Mouse (Mus musculus) MEL (cell line): Measurements from ENCODE around the gene Lrrc8a. TPM values are rescaled to one million over a fixed set of nuclear protein-coding genes. Genes with fewer than 3 reads are reported as not detected.

Experiments used
- DNase-seq: peaks from one replicate; pipeline ENCODE4 v3.0.0; 2011; ENCODE audit warnings: low read depth, low spot score
- H3K27ac ChIP-seq: 2 replicates; pipeline ENCODE4 v1.5.1; 2012; ENCODE audit warnings: low read depth, mild to moderate bottlenecking, control low read depth, low read length, moderate library complexity; ENCODE audit not compliant: control insufficient read depth
- H3K27me3 ChIP-seq, 2 experiments: fragments of 150-350 bp in 1 of 2; sonication (generic) in 1 of 2; 2 replicates each; pipeline ENCODE4 v1.6.1; 2012; ENCODE audit warnings: low read length in 2 of 2, mild to moderate bottlenecking in 2 of 2, improper control_type of control experiment in 1 of 2, moderate library complexity in 1 of 2; ENCODE audit not compliant: insufficient read depth in 2 of 2, control insufficient read depth in 1 of 2
- H3K36me3 ChIP-seq, 2 experiments: 2 replicates each; pipeline ENCODE4 v1.6.1; 2012 to 2014; ENCODE audit warnings: low read length in 2 of 2, improper control_type of control experiment in 1 of 2, inconsistent platforms in 1 of 2, mild to moderate bottlenecking in 1 of 2; ENCODE audit not compliant: insufficient read depth in 2 of 2, control insufficient read depth in 1 of 2
- H3K4me1 ChIP-seq, 2 experiments: fragments of 150-350 bp in 1 of 2; sonication (generic) in 1 of 2; 2 replicates each; pipeline ENCODE4 v1.6.1; 2012; ENCODE audit warnings: low read length in 2 of 2, improper control_type of control experiment in 1 of 2, mild to moderate bottlenecking in 1 of 2; ENCODE audit not compliant: insufficient read depth in 2 of 2, control insufficient read depth in 1 of 2
- H3K4me3 ChIP-seq, 2 experiments: fragments of 150-350 bp in 1 of 2; sonication (generic) in 1 of 2; 2 replicates each; pipeline ENCODE4 v1.5.1; 2012; ENCODE audit warnings: low read depth in 2 of 2, low read length in 2 of 2, mild to moderate bottlenecking in 2 of 2, moderate library complexity in 2 of 2, control low read depth in 1 of 2, improper control_type of control experiment in 1 of 2; ENCODE audit not compliant: control insufficient read depth in 1 of 2, insufficient read depth in 1 of 2
- H3K79me2 ChIP-seq: 2 replicates; pipeline ENCODE4 v1.6.1; 2012; ENCODE audit warnings: mild to moderate bottlenecking, low read length, moderate library complexity; ENCODE audit not compliant: control insufficient read depth, poor library complexity, insufficient read depth
- H3K9ac ChIP-seq: 2 replicates; pipeline ENCODE4 v1.6.1; 2012; ENCODE audit warnings: low read depth, mild to moderate bottlenecking, control low read depth, low read length, moderate library complexity; ENCODE audit not compliant: control insufficient read depth, poor library complexity, severe bottlenecking
- H3K9me3 ChIP-seq: fragments of 150-350 bp; sonication (generic); replicated peaks from 2 replicates; pipeline ENCODE4 v1.6.1; 2012; ENCODE audit warnings: mild to moderate bottlenecking, low read length, improper control_type of control experiment, moderate library complexity; ENCODE audit not compliant: insufficient read depth
- CHD2 ChIP-seq: IDR thresholded peaks from 2 replicates; pipeline ENCODE4 v1.6.1; 2011; ENCODE audit warnings: low read length, improper control_type of control experiment
- E2F4 ChIP-seq: IDR thresholded peaks from 2 replicates; pipeline ENCODE4 v1.6.1; 2011; ENCODE audit warnings: low read depth, low read length, improper control_type of control experiment, borderline replicate concordance
- ELF1 ChIP-seq: IDR thresholded peaks from 2 replicates; pipeline ENCODE4 v1.6.1; 2014; ENCODE audit warnings: low read depth, mild to moderate bottlenecking, inconsistent platforms, low read length, improper control_type of control experiment, moderate library complexity
- EP300 ChIP-seq, 2 experiments: IDR thresholded peaks; 2 replicates each; pipeline ENCODE4 v1.6.1; 2011; ENCODE audit warnings: improper control_type of control experiment in 2 of 2, low read length in 2 of 2, low read depth in 1 of 2, mild to moderate bottlenecking in 1 of 2
- GABPA ChIP-seq: IDR thresholded peaks from 2 replicates; pipeline ENCODE4 v1.6.1; 2012; ENCODE audit warnings: low read depth, mild to moderate bottlenecking, inconsistent platforms, low read length, improper control_type of control experiment, moderate library complexity
- GATA1 ChIP-seq: IDR thresholded peaks from 2 replicates; pipeline ENCODE4 v1.6.1; 2011; ENCODE audit warnings: low read depth, low read length, improper control_type of control experiment
- MAFK ChIP-seq: IDR thresholded peaks from 2 replicates; pipeline ENCODE4 v1.6.1; 2011; ENCODE audit warnings: low read depth, mild to moderate bottlenecking, low read length, improper control_type of control experiment, borderline replicate concordance
- MAX ChIP-seq: IDR thresholded peaks from 2 replicates; pipeline ENCODE4 v1.6.1; 2011; ENCODE audit warnings: low read length, improper control_type of control experiment
- MAZ ChIP-seq: IDR thresholded peaks from 2 replicates; pipeline ENCODE4 v1.6.1; 2012; ENCODE audit warnings: low read depth, mild to moderate bottlenecking, inconsistent platforms, low read length, improper control_type of control experiment
- MYB ChIP-seq: IDR thresholded peaks from 2 replicates; pipeline ENCODE4 v1.6.1; 2011; ENCODE audit warnings: mild to moderate bottlenecking, low read depth, low read length, improper control_type of control experiment
- NELFE ChIP-seq: IDR thresholded peaks from 2 replicates; pipeline ENCODE4 v1.6.1; 2011; ENCODE audit warnings: low read depth, low read length, improper control_type of control experiment
- POLR2A ChIP-seq, 2 experiments: IDR thresholded peaks; 2 replicates each; pipeline ENCODE4 v1.6.1; 2011 to 2012; ENCODE audit warnings: low read length in 2 of 2, mild to moderate bottlenecking in 2 of 2, control low read depth in 1 of 2, improper control_type of control experiment in 1 of 2, low read depth in 1 of 2, moderate library complexity in 1 of 2; ENCODE audit not compliant: control insufficient read depth in 1 of 2, insufficient read depth in 1 of 2, poor library complexity in 1 of 2
- POLR2AphosphoS5 ChIP-seq: IDR thresholded peaks from 2 replicates; pipeline ENCODE4 v1.6.1; 2012; ENCODE audit warnings: low read depth, borderline replicate concordance, mild to moderate bottlenecking, inconsistent platforms, low read length, moderate library complexity, mixed read lengths
- RCOR1 ChIP-seq: IDR thresholded peaks from 2 replicates; pipeline ENCODE4 v1.6.1; 2012; ENCODE audit warnings: low read depth, mild to moderate bottlenecking, inconsistent platforms, low read length, improper control_type of control experiment
- SIN3A ChIP-seq: IDR thresholded peaks from 2 replicates; pipeline ENCODE4 v1.6.1; 2012; ENCODE audit warnings: low read length, improper control_type of control experiment, inconsistent platforms
- TBP ChIP-seq: IDR thresholded peaks from 2 replicates; pipeline ENCODE4 v1.8.0; 2011; ENCODE audit warnings: low read depth, low read length, improper control_type of control experiment
- UBTF ChIP-seq: IDR thresholded peaks from 2 replicates; pipeline ENCODE4 v1.6.1; 2012; ENCODE audit warnings: low read depth, mild to moderate bottlenecking, inconsistent platforms, low read length, improper control_type of control experiment, moderate library complexity, borderline replicate concordance; ENCODE audit not compliant: insufficient read depth
- USF1 ChIP-seq: IDR thresholded peaks from 2 replicates; pipeline ENCODE4 v1.6.1; 2014; ENCODE audit warnings: low read depth, mild to moderate bottlenecking, inconsistent platforms, low read length, improper control_type of control experiment, moderate library complexity
- USF2 ChIP-seq, 2 experiments: IDR thresholded peaks; 2 replicates each; pipeline ENCODE4 v1.6.1; 2011 to 2012; ENCODE audit warnings: improper control_type of control experiment in 2 of 2, low read length in 2 of 2, borderline replicate concordance in 1 of 2, inconsistent platforms in 1 of 2, low read depth in 1 of 2, mild to moderate bottlenecking in 1 of 2; ENCODE audit not compliant: insufficient read depth in 1 of 2
- ZKSCAN1 ChIP-seq: IDR thresholded peaks from 2 replicates; pipeline ENCODE4 v1.6.1; 2012; ENCODE audit warnings: low read depth, mild to moderate bottlenecking, inconsistent platforms, low read length, improper control_type of control experiment, moderate library complexity
- ZMIZ1 ChIP-seq: IDR thresholded peaks from 2 replicates; pipeline ENCODE4 v1.6.1; 2012; ENCODE audit warnings: low read depth, mild to moderate bottlenecking, inconsistent platforms, low read length, improper control_type of control experiment, moderate library complexity
- polyA plus RNA-seq, 2 experiments: library from polyadenylated mRNA; stranded (reverse) in 1 of 2; unstranded in 1 of 2; fragments of >175 nt in 1 of 2; fragments of >200 nt in 1 of 2; gene quantifications; 2 replicates each; pipeline versions ENCODE4 v1.2.1 to v1.2.4; 2012; ENCODE audit warnings: low replicate concordance in 2 of 2, low read depth in 1 of 2; ENCODE audit not compliant: insufficient read length in 2 of 2, insufficient read depth in 1 of 2, missing spikeins in 1 of 2
- total RNA-seq: library from RNA; depleted of rRNA; stranded (reverse); fragments of 300-350 nt; gene quantifications from 2 replicates; pipeline ENCODE4 v1.2.3, GENCODE M21; 2012

Gene Lrrc8a
- total and polyA plus RNA-seq, 3 experiments = 6.9 to 8.3 TPM; not detected in 1

- no peak for TF ChIP-seq UBTF
- no peak for TF ChIP-seq ZMIZ1
- TF ChIP-seq GABPA = no peak
- peak; percentile 82; the same call in 1 of the 2 replicates for TF ChIP-seq POLR2AphosphoS5
- peaks cover 19 to 25% of the 10 kb centered on the region in 2 experiments for H3K4me1 ChIP-seq
These were observed 30.0 kb downstream of the Lrrc8a start for GRCm38 (mm10) chr2:30267466-30267865.

DNA sequence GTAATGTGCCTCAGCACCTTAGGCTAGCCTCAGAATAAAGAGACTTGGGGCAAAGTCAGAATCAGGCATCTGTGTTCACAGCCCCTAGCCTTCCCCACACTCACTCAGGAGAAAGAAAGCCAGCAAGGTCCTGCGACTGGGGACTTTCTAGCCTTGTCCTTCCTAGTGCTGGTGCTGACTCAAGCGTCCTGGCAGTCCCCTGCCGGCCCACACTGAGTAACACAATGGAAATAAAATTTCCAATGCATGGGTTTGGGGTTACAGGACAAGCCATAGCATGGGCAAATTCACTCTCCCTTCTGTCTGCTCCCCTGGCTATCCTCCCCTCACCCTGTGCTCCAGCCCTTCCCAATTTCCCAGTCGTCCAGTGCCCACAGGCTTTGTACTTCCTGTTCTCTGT, 30.9 kb downstream of the Lrrc8a start:
- no peak overlapping the region for H3K4me3 ChIP-seq
- H3K27me3 ChIP-seq = no peaks in the 10 kb centered on the region
- peaks cover 0 to 20% of the 10 kb centered on the region in 2 experiments; a peak in 2 of 4 replicates for H3K36me3 ChIP-seq
- no peak for TF ChIP-seq POLR2AphosphoS5
- TF ChIP-seq, all 39 proteins: peak for 0
- DNase-seq = no peak
- no peak overlapping the region for H3K27ac ChIP-seq
- no peaks in the 10 kb centered on the region for H3K9me3 ChIP-seq
- no peaks in the 10 kb centered on the region; the same call in 1 of the 2 replicates for H3K79me2 ChIP-seq
- no peak overlapping the region for H3K9ac ChIP-seq
- H3K4me1 ChIP-seq = peaks cover 19 to 25% of the 10 kb centered on the region in 2 experiments

More at GRCm38 (mm10) chr2:30267466-30267865, 30.0 kb downstream of the Lrrc8a start:
- no peak for DNase-seq
- Histone ChIP-seq H3K27ac (no peak overlapping the region), H3K79me2 (no peaks in the 10 kb centered on the region; the same call in 1 of the 2 replicates), H3K9ac (no peak overlapping the region), H3K27me3 (no peaks in the 10 kb centered on the region), H3K4me3 (no peak overlapping the region), H3K9me3 (no peaks in the 10 kb centered on the region), H3K36me3 (peaks cover 0 to 20% of the 10 kb centered on the region in 2 experiments; a peak in 2 of 4 replicates)

GRCm38 (mm10) chr2:30269241-30269990, 31.9 kb downstream of the Lrrc8a start:
- DNase-seq = no peak
- H3K27me3 ChIP-seq = no peaks in the 10 kb centered on the region
- H3K27ac ChIP-seq = no peak overlapping the region; the same call in 1 of the 2 replicates

More at GRCm38 (mm10) chr2:30269241-30269990, 31.9 kb downstream of the Lrrc8a start:
- no peaks in the 10 kb centered on the region for H3K9me3 ChIP-seq
- peaks cover 0 to 20% of the 10 kb centered on the region in 2 experiments; a peak in 2 of 4 replicates for H3K36me3 ChIP-seq
- H3K9ac ChIP-seq = no peak overlapping the region
- TF ChIP-seq RCOR1 = no peak
- TF ChIP-seq MAFK = no peak
- TF ChIP-seq E2F4 = no peak
- TF ChIP-seq TBP = no peak
- TF ChIP-seq POLR2A (IDR thresholded peaks at IDR 0.05; ENCODE audit: control insufficient read depth in 1 of 2, insufficient read depth in 1 of 2, low read depth in 1 of 2, low read length in 2 of 2, poor library complexity in 1 of 2) = no peak
- no peak for TF ChIP-seq SIN3A
- no peak for TF ChIP-seq CHD2
- TF ChIP-seq ZKSCAN1 = no peak
- no peak for TF ChIP-seq EP300 (IDR thresholded peaks at IDR 0.05; ENCODE audit: low read depth in 1 of 2, low read length in 2 of 2)
- TF ChIP-seq MAZ = no peak
- TF ChIP-seq MAX = no peak
- TF ChIP-seq ELF1 = no peak
- no peak for TF ChIP-seq POLR2AphosphoS5
- TF ChIP-seq USF2 (IDR thresholded peaks at IDR 0.05; ENCODE audit: borderline replicate concordance in 1 of 2, insufficient read depth in 1 of 2, low read depth in 1 of 2, low read length in 2 of 2) = no peak
- TF ChIP-seq MYB = no peak
- no peak for TF ChIP-seq GATA1
- TF ChIP-seq NELFE = no peak
- TF ChIP-seq USF1 = no peak
- no peaks in the 10 kb centered on the region; the same call in 1 of the 2 replicates for H3K79me2 ChIP-seq
- H3K4me3 ChIP-seq = no peak overlapping the region
- peaks cover 19 to 25% of the 10 kb centered on the region in 2 experiments for H3K4me1 ChIP-seq
